Mouse (Mus musculus) neural tube, embryonic 11.5 days (tissue): ENCODE measurements at regions not wholly inside any gene's neighbourhood (a gene's known extent, or its start where the extent isn't known, plus 50 kb on each side); places are given as distances from the start of the nearest gene placed in this dataset.

ENCODE experiments used
- ATAC-seq: fragments of 200-750 bp; cut with Nextera tagmentation; 2 replicates; pipeline ENCODE4 v1.8.0; 2017; ENCODE audit warnings: moderate number of reproducible peaks, mild to moderate bottlenecking, moderate TSS enrichment, moderate library complexity; ENCODE audit not compliant: insufficient read depth, low FRiP score, low TSS enrichment
- DNase-seq: peaks from one replicate; pipeline ENCODE4 v3.0.0-alpha.2; 2015; ENCODE audit warnings: low spot score
- H3K27ac ChIP-seq: fragments of 300-500 bp; sonication (generic); 2 replicates; pipeline ENCODE4 v1.5.1; 2014; ENCODE audit warnings: low read depth, mild to moderate bottlenecking, low read length
- H3K27me3 ChIP-seq: fragments of 300-500 bp; sonication (generic); 2 replicates; pipeline ENCODE4 v1.6.1; 2014; ENCODE audit warnings: mild to moderate bottlenecking, low read length, mixed read lengths; ENCODE audit not compliant: control insufficient read depth, insufficient read depth
- H3K36me3 ChIP-seq: fragments of 300-500 bp; sonication (generic); 2 replicates; pipeline ENCODE4 v1.6.1; 2014; ENCODE audit warnings: mild to moderate bottlenecking, low read length, moderate library complexity, mixed read lengths; ENCODE audit not compliant: control insufficient read depth, insufficient read depth
- H3K4me1 ChIP-seq: fragments of 300-500 bp; sonication (generic); 2 replicates; pipeline ENCODE4 v1.6.1; 2014; ENCODE audit warnings: low read length, mixed read lengths; ENCODE audit not compliant: control insufficient read depth, insufficient read depth
- H3K4me2 ChIP-seq: fragments of 300-500 bp; sonication (generic); 2 replicates; pipeline ENCODE4 v1.6.1; 2014; ENCODE audit warnings: low read depth, mild to moderate bottlenecking, moderate library complexity
- H3K4me3 ChIP-seq: fragments of 300-500 bp; sonication (generic); 2 replicates; pipeline ENCODE4 v1.5.1; 2014; ENCODE audit warnings: low read depth, low read length
- H3K9ac ChIP-seq: fragments of 300-500 bp; sonication (generic); 2 replicates; pipeline ENCODE4 v1.6.1; 2014; ENCODE audit warnings: mild to moderate bottlenecking, low read length
- H3K9me3 ChIP-seq: fragments of 300-500 bp; sonication (generic); 2 replicates; pipeline ENCODE4 v1.6.1; 2016; ENCODE audit warnings: low read length; ENCODE audit not compliant: control insufficient read depth
- WGBS: fragments of 180-500 bp; shearing (Covaris S2); extraction: QIAGEN DNeasy Blood & Tissue Kit; methylation state at CpG from one replicate; pipeline ENCODE4 v1.1.7; 2014; 5-methylcytosine and 5-hydroxymethylcytosine counted together

DNA sequence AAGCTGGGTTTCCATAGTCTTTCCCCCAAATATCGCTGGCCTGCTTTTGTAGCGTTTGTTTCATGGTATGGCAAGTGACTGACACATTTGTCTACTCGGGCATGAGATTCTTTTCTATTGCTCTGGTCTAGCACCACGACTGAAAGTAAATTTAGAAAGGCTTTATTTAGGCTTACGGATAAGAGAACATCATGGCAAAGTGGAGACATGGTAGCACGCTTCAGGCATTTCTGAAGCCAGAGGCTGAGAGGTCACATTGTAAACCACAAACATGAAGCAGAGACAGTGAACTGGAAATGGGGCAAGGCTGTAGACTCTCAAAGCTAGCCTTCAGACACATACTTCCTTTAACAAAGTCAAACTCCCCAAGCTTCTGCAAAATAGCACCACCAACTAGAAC lies 93.9 kb downstream of the Cmpk2 start:
- Histone ChIP-seq H3K4me3 (no peak overlapping the region), H3K27me3 (no peaks in the 10 kb centered on the region), H3K4me1 (no peaks in the 10 kb centered on the region), H3K9me3 (no peaks in the 10 kb centered on the region), H3K4me2 (no peak overlapping the region), H3K27ac (no peak overlapping the region), H3K9ac (no peak overlapping the region), H3K36me3 (no peaks in the 10 kb centered on the region)
- WGBS: 87% methylated on average over 6 of the region's 6 CpGs
- ATAC-seq: no peak
- no peak for DNase-seq

DNA sequence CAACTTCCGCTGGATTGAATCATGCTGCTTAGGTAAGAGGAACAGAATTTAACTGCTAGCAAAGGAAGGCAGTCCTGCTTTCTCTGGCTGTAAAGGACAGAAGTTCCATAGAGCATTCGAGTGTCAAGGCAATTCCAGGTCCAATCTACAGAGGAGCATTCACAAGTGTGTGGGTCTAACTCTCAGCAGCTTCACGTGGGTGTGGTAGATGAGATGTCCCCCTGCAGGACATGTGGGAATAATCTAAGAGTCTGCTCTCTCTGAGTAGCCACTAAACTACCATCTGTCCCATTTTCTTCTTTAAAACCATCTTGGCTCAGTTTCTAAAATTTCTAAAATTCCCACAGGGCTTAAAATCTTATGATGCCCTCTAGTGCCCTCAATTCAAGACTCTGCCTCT lies 90.6 kb downstream of the Cmpk2 start:
- Histone ChIP-seq H3K4me3 (no peak overlapping the region), H3K27ac (no peak overlapping the region), H3K4me2 (no peak overlapping the region), H3K36me3 (no peaks in the 10 kb centered on the region), H3K27me3 (no peaks in the 10 kb centered on the region), H3K4me1 (no peaks in the 10 kb centered on the region), H3K9ac (no peak overlapping the region), H3K9me3 (no peaks in the 10 kb centered on the region)
- ATAC-seq: no peak
- no peak for DNase-seq
- WGBS: 76% methylated on average over 3 of the region's 3 CpGs

DNA sequence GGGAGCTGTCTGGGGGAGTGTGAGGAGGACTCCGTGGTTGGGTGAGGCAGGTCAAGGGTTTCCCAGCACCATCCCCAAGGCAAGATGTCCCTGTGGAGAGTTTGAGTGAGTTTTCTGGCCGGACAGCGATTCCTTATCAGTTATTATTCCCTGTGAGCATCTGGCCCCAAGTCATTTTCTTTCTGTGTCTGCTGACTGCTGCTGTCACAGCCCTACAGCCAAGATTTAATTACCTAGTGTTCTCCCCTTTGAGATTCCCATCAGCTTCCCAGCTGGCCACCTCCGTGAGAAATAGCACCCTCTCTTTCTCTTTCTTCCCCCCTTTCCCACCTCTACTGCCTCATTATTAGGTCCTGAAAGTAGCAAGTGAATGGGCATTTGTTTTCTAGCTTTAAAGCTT lies 88.4 kb downstream of the Cmpk2 start:
- no peak for ATAC-seq
- no peak overlapping the region for H3K27ac ChIP-seq
- no peaks in the 10 kb centered on the region for H3K4me1 ChIP-seq
- H3K27me3 ChIP-seq: no peaks in the 10 kb centered on the region
- no peaks in the 10 kb centered on the region for H3K9me3 ChIP-seq
- no peak overlapping the region for H3K4me3 ChIP-seq
- H3K36me3 ChIP-seq: no peaks in the 10 kb centered on the region
- no peak for DNase-seq
- H3K4me2 ChIP-seq: no peak overlapping the region
- no peak overlapping the region for H3K9ac ChIP-seq
- WGBS: 4% methylated on average over 4 of the region's 4 CpGs

- WGBS: 50% methylated on average over 10 of the region's 10 CpGs
- Histone ChIP-seq H3K27me3 (no peaks in the 10 kb centered on the region), H3K4me3 (no peak overlapping the region), H3K9me3 (no peaks in the 10 kb centered on the region), H3K27ac (0 out of 2 replicates have a peak overlapping the region, but pooled peaks have one; percentile 56), H3K9ac (no peak overlapping the region), H3K4me1 (no peaks in the 10 kb centered on the region), H3K4me2 (no peak overlapping the region), H3K36me3 (no peaks in the 10 kb centered on the region)
- no peak for ATAC-seq
- no peak for DNase-seq
Measured at GRCm38 (mm10) chr12:26551168-26551926, 82.3 kb downstream of the Cmpk2 start.

DNA sequence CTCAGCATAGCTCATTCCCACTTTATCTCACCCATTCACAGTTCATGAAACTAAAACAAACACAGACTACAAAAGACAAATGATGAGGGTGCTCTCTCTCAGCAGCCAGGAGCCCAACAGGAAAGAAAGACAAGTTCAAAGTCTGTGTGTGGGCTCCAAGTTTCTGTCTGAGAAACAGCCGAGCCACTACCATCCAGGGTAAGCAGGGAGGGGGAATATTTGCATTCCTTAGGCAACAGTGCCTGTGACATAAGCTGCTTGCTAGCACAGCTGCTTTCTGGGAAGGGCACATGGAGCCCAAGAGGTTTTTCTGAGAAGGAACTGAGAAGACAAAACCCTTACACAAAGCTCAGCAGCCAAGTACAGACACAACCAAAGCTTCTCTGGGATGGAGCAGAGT lies 78.5 kb downstream of the Cmpk2 start:
- no peak for ATAC-seq
- H3K27ac ChIP-seq: no peak overlapping the region
- H3K4me2 ChIP-seq: no peak overlapping the region
- no peaks in the 10 kb centered on the region for H3K4me1 ChIP-seq
- WGBS: 27% methylated on average over 1 of the region's 1 CpGs
- H3K36me3 ChIP-seq: no peaks in the 10 kb centered on the region
- H3K4me3 ChIP-seq: no peak overlapping the region
- DNase-seq: no peak
- no peaks in the 10 kb centered on the region for H3K27me3 ChIP-seq
- no peak overlapping the region for H3K9ac ChIP-seq
- H3K9me3 ChIP-seq: no peaks in the 10 kb centered on the region

- Histone ChIP-seq H3K4me1 (no peaks in the 10 kb centered on the region), H3K9me3 (no peaks in the 10 kb centered on the region), H3K4me3 (no peak overlapping the region), H3K27ac (no peak overlapping the region), H3K9ac (no peak overlapping the region), H3K36me3 (no peaks in the 10 kb centered on the region), H3K4me2 (no peak overlapping the region), H3K27me3 (no peaks in the 10 kb centered on the region)
- ATAC-seq (no peak), DNase-seq (no peak)
- WGBS: 89% methylated on average over 6 of the region's 6 CpGs
Measured at GRCm38 (mm10) chr12:26546361-26546760, 77.4 kb downstream of the Cmpk2 start.

DNA sequence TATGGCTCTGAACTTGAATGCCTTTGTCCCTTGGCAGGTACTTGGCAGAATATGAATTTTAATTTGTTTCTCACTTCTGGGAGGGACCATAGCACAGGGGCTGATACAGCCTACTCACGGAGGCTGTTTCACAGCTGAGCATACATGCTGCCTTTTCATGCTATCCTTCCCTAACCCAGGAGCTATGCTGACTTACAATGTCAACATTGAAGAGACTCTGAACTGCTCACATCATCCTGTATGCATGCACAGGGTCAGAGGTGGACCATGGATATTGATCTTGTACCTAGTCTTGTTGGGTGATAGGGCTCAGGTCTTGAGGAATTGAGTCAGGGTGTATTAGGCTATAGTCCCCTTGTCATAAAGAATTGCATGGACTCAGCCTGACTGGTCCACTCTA lies 74.5 kb downstream of the Cmpk2 start:
- H3K27ac ChIP-seq: no peak overlapping the region
- H3K27me3 ChIP-seq: no peaks in the 10 kb centered on the region
- ATAC-seq (no peak), DNase-seq (no peak)
- no peaks in the 10 kb centered on the region for H3K4me1 ChIP-seq
- H3K9ac ChIP-seq: no peak overlapping the region
- no peaks in the 10 kb centered on the region for H3K36me3 ChIP-seq
- H3K9me3 ChIP-seq: no peaks in the 10 kb centered on the region
- H3K4me3 ChIP-seq: no peak overlapping the region
- H3K4me2 ChIP-seq: no peak overlapping the region
- WGBS: 89% methylated on average over 1 of the region's 1 CpGs

DNA sequence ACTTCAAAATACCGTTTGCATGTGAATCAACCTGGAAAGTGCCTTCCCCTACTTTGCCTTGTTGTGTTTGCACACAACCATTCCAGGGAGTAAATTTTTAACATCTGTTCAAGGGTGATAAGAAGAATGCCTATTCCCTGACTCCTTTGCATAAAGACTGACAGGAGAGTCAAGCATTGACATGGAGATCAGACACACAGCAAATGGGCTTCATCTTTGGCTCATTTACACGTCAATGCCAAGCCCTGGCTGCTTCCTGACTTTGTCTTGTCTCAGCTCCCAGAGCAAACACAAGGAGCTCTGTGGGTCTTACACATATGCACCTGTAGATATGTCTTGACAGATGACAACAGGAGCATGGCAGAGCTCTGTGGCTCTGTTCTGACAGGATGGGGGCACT lies 73.4 kb downstream of the Cmpk2 start:
- H3K4me1 ChIP-seq: no peaks in the 10 kb centered on the region
- no peaks in the 10 kb centered on the region for H3K9me3 ChIP-seq
- H3K36me3 ChIP-seq: no peaks in the 10 kb centered on the region
- no peak for ATAC-seq
- WGBS: 30% methylated on average over 2 of the region's 2 CpGs
- H3K27me3 ChIP-seq: no peaks in the 10 kb centered on the region
- no peak overlapping the region for H3K4me3 ChIP-seq
- H3K9ac ChIP-seq: no peak overlapping the region
- H3K4me2 ChIP-seq: no peak overlapping the region
- H3K27ac ChIP-seq: no peak overlapping the region
- no peak for DNase-seq

- H3K4me3 ChIP-seq: no peak overlapping the region
- DNase-seq: peak; percentile 63
- no peaks in the 10 kb centered on the region for H3K9me3 ChIP-seq
- ATAC-seq: no peak
- H3K4me1 ChIP-seq: peaks cover 13% of the 10 kb centered on the region; the same call in 1 of the 2 replicates
- H3K27ac ChIP-seq: peak overlapping the region; percentile 93
- no peaks in the 10 kb centered on the region for H3K27me3 ChIP-seq
- 54% methylated on average over 9 of the region's 9 CpGs for WGBS
- H3K36me3 ChIP-seq: no peaks in the 10 kb centered on the region
- peak overlapping the region; percentile 16; the same call in 1 of the 2 replicates for H3K4me2 ChIP-seq
- no peak overlapping the region for H3K9ac ChIP-seq
Measured at GRCm38 (mm10) chr12:26535261-26535890, 66.4 kb downstream of the Cmpk2 start.
